Mouse (Mus musculus) thymus, postnatal 36 days (tissue): Measurements from ENCODE around the gene Trak1.

Experiments
- DNase-seq, 2 experiments: peaks; one replicate each; pipeline ENCODE4 v3.0.0; 2022; ENCODE audit warnings: mixed read lengths in 2 of 2

The Trak1 gene

GRCm38 (mm10) chr9:121298065-121298398 lies 730 bp downstream of the Trak1 start:
- DNase-seq: no peak

DNA sequence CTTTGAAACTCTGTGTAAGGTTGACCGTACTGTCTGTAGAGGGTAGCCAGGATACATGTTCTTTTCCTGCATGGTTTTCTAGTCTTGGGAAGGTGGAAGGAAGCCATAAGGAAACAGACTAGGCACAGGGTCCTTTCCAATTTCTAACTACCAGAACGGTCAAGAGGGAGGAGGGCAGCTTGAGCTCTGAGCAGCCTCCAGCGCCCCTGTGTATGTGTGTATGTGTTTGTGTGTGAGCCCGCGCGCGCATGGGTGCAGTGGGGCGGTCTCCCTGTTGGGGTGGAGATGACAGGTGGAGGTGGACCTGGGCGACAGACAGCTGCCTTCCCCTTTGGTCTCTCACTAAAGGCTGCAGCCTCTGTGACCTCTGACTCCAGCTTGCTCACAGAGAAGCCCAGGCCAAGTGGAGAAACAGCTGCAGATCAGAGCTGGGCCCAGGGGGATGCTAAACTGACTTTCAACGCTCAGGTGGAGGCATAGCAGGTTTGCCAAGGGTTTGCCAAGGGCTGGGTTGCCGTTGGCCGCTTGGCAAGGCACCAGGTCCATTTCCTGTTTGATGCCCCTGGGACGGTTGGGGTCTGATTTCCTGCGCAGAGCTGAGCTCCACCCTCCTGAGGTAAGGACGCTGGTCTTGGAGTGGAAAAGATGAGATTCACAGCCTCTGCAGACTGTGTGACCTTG lies 1.2 kb downstream of the Trak1 start:
- peak; percentile 50 to 70 for DNase-seq

DNA sequence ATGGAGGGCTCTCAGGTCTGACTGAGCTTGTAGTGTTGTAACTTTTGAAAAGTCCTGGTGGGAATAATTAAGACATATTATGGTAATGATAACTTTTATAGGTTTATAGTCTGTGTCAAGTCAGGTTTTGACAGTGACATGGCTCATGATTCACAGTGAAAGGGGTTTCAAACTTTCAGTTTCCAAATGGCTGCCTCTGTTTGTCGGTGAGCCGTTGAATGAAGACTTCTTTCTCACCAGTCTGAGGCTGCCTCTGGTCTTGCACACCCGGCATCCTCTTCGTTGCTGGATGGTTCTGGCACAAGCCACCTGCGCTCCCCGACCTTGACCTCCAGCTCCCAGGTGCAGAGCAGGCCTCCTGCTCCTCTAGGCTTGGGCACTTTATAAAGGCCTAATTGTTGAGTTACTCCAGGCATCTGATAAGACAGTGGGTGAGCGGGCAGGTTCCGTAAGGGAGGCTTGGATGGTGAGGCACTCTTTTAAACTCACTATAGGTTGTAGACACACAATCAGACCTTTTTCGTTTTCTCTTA lies 2.0 kb downstream of the Trak1 start:
- peak in 1 of 2 experiments; percentile 42 for DNase-seq

DNA sequence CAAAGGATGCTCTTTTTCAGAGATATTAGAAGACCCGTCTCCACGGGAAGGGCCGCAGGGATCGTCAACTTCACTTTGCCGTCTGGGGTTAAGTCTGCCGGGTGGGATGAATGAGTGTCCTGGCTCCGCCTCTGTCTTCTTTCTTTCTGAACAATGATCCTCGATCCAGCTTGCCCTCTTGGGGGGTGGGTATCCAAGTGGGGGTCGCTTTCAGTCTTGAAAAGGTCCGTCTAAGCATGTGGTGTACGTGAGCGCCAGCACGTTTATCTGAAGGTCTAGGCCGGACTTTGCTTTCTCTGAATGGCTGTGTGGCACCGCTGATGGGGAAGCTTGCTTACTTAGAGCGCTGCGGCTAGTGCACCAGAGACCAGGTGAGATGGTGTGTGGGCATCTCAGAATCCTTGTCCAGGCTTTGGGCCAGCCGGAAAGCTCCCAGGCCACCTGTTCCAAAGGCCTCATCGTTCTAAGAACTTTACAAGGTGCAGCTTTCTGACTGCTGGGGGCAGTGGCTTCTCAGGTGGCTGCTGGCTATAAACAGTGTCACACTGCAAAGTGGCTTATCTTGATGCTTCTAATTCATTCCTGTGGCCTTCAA lies 2.8 kb downstream of the Trak1 start:
- no peak for DNase-seq

DNA sequence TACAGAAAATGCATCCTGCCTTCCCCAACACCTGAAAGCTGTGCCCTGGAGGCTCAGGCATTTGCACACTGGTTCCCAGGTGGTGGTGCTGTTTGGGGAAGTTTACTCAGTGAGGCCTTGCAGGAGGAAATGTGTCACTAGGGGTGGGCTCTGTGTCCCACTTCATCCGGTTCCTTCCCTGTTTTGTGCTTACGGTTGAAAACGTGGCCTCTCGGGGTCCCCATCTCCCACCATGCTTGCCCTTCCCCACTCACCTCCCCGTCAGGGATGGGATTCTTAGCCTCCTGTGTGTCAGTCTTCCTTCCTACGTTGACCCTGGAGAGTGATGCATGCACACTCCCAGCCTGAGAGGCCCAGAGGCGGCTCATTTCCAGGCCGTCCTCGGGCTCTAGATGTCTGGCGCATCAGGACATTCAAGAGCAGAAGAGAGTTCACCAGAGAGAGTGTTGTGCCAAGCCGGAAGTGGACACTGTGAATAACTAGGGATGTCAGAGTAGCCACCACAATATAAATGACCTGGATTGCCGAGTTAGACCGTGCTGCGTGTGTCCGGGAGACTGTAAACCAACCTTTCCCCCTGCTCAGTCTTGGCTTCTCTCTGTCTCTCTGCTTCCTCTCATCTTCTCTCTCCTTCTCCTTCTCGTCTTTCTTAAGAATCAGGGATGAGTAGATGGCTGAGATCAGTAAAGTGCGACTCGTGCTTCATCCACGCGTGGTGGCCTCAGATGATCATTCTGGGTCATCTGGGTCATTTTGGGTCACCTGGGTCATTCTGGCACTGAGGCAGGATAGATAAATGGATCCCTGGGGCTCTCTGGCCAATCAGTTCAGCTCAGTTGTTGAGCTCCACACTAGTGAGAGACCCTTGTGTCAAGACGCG lies 4.0 kb downstream of the Trak1 start:
- peak; percentile 43 to 64 for DNase-seq

DNA sequence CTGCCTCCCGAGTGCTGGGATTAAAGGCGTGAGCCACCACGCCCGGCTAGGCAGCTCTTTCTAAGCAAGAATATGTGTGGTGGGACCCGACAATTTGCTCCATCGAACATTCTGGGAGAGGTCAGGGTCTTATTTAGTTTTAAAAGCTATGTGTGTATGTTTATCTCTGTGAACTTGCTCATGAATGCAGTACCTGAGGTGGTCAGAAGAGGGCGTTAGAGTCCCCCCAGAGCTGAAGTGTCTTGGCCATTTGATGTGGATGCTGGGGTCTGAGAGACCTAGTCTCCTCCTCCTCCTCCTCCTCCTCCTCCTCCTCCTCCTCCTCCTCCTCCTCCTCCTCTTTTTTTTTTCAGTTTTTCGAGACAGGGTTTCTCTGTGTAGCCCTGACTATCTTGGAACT lies 5.2 kb downstream of the Trak1 start:
- DNase-seq: no peak

- no peak for DNase-seq
Observed at GRCm38 (mm10) chr9:121303086-121303485, 5.8 kb downstream of the Trak1 start.

- DNase-seq: no peak
Observed at GRCm38 (mm10) chr9:121303748-121304147, 6.4 kb downstream of the Trak1 start.

DNA sequence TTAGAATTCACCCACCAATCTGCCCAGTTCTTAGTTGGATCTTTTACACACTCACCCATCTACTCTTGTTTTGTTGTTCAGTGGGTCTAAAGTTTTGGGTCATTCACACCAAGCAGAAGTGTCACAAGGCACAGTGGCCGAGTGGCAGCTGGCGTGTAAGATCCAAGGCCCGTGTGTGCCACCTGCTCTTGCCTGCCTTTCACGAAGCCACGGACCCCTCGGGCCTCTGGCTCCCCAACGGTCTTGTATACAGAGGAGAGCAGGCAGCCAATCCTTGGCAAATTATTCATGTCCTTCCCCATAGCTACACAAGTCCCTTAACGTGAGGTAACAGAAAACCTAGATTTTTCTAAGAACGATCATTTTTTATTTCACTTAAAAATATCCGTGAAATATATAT lies 7.2 kb downstream of the Trak1 start:
- DNase-seq: no peak

DNA sequence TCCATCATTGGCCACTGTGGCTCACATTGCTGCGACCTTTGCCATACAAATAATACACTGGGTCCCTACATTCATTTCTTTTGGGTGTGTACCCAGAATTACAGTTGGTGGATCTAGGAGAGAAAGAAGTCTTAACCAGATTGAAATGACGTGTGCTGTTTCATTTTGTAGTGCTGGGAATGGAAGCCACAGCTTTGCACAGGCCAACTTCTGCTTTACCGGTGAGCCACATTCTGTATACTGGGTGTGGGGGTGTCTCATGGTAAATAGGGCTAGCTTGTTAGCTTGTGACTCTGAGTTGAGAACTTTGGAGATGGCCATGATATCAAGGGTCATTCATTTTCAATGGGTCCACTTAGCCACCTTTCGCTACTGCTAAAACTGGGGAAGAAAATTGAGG lies 8.2 kb downstream of the Trak1 start:
- no peak for DNase-seq

GRCm38 (mm10) chr9:121309287-121309686 lies 12.0 kb downstream of the Trak1 start:
- DNase-seq: no peak

GRCm38 (mm10) chr9:121310501-121310900 lies 13.2 kb downstream of the Trak1 start:
- DNase-seq: no peak

- DNase-seq: no peak
Observed at GRCm38 (mm10) chr9:121311846-121312236, 14.5 kb downstream of the Trak1 start.

DNA sequence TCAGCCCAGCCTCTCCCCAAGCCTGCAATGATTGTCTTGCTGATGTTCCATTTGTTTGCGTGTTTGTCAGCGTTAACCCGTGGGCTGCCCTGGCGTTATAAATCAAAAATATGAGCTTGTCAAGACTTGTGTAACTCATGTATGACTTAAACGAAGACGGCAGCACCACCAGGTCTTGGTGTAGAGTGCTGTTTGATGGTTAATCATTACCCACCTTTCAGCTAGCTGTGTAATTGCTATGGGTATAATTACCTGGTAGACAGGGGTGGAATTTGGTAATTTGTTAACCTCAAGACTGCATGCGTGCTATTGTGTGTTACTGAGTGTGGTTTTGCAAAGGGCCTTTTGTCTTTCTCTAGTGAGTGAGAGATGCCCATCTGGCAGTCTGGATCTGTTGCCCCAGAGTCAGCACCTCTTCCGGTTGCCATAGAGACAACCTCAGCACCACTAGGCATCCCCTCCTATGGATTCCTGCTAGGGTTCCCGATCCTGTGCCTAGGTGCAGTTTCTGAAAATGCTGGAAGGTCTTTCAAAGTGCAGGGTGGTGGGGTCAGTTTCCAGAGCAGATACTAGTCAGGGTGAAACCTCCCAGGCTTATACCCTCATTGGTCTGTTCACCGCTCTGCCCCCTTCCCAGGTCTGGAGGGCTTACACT lies 15.1 kb downstream of the Trak1 start:
- DNase-seq: no peak

- DNase-seq: peak; percentile 29 to 62
Observed at GRCm38 (mm10) chr9:121313656-121314374, 16.5 kb downstream of the Trak1 start.

GRCm38 (mm10) chr9:121314541-121315152 lies 17.3 kb downstream of the Trak1 start:
- no peak for DNase-seq

DNA sequence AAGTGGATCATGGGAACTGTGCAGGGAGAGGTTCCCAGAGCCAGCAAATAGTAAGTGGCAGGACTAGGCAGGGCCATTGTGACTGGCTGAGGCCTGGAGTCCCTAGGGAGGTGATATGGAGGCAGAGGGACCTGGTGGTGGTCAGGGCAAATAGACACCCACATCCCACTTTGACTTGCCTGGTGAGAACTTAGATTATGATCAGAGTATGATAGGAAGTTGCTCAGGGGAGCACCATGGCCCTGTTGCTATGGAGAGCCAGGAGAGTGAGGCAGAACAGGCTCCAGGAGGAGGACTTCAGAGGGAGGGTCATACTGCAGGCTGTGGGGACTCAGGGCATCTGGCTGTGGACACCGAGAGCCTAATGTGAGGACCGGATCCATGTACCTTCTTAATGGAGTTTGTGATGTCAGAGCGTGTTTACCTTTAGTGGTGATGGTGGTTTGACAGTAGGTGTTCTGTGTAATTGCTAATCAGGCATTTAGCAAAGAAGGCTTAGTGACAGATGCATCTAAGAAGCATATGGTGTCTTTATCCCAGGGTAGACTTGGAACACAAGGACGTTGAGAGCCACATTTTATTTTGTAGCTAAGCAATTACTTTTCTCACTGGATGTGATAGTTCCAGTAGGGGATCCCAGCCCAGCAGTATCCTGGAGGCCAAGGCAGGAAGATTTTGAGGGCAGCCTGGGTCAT lies 18.7 kb downstream of the Trak1 start:
- no peak for DNase-seq

GRCm38 (mm10) chr9:121316621-121317405 lies 19.5 kb downstream of the Trak1 start:
- peak in 1 of 2 experiments; percentile 28 for DNase-seq

DNA sequence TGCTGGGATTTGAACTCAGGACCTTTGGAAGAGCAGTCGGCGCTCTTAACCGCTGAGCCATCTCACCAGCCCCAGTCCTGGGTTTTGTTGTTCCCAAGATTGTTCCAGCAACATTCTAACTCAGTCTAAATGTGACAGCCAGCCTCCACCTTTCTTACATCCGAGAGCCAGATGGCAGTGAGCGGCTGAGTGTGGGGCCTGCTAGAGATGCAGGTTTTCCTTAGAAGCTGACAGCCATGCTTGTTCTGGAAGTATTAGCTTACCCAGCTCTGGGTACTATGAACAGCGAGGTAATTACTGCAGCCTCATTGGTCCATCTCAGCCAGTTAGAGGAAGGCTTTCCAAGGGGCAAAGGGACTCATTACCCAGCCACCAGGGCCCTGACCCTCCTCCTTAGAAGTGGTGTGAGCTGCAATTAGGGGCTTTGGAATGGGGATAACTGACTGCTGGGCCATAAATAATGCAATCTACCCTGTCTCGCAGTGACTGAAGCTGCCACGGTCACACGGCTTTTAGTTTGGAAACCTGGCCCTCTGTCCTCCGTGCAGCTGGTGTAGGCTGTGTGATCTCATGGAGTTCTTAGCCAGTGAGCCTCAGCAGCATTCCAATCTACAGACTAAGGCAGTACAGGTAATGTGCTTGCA lies 22.1 kb downstream of the Trak1 start:
- DNase-seq: no peak

- DNase-seq: no peak
Observed at GRCm38 (mm10) chr9:121320433-121320832, 23.1 kb downstream of the Trak1 start.
